Mouse (Mus musculus) liver, embryonic 16.5 days (tissue): Measurements from ENCODE around the gene Cdkn1b. TPM values are rescaled to one million over a fixed set of nuclear protein-coding genes. Genes with fewer than 3 reads are reported as not detected.

Experiments
- ATAC-seq: fragments of 200-750 bp; cut with Nextera tagmentation; 2 replicates; pipeline ENCODE4 v1.8.0; 2017; ENCODE audit warnings: low read depth, mild to moderate bottlenecking, moderate number of reproducible peaks, moderate library complexity
- H3K27ac ChIP-seq: fragments of 300-500 bp; sonication (generic); 2 replicates; pipeline ENCODE4 v1.5.1; 2014; ENCODE audit warnings: mild to moderate bottlenecking, low read length
- H3K27me3 ChIP-seq: fragments of 300-500 bp; sonication (generic); 2 replicates; pipeline ENCODE4 v1.6.1; 2014; ENCODE audit warnings: low read depth, low read length, mixed read lengths; ENCODE audit not compliant: control insufficient read depth, insufficient read depth
- H3K36me3 ChIP-seq: fragments of 300-500 bp; sonication (generic); 2 replicates; pipeline ENCODE4 v1.6.1; 2014; ENCODE audit warnings: mild to moderate bottlenecking; ENCODE audit not compliant: control insufficient read depth, insufficient read depth
- H3K4me1 ChIP-seq: fragments of 300-500 bp; sonication (generic); 2 replicates; pipeline ENCODE4 v1.6.1; 2014; ENCODE audit warnings: low read depth, low read length, mixed read lengths; ENCODE audit not compliant: control insufficient read depth
- H3K4me2 ChIP-seq: fragments of 300-500 bp; sonication (generic); 2 replicates; pipeline ENCODE4 v1.6.1; 2014; ENCODE audit warnings: low read depth, low read length, mixed read lengths
- H3K4me3 ChIP-seq: fragments of 300-500 bp; sonication (generic); 2 replicates; pipeline ENCODE4 v1.5.1; 2014; ENCODE audit warnings: low read depth, mild to moderate bottlenecking, low read length
- H3K9ac ChIP-seq: fragments of 300-500 bp; sonication (generic); 2 replicates; pipeline ENCODE4 v1.6.1; 2014; ENCODE audit warnings: low read depth, low read length
- H3K9me3 ChIP-seq: fragments of 300-500 bp; sonication (generic); replicated peaks from 2 replicates; pipeline ENCODE4 v1.6.1; 2016; ENCODE audit warnings: low read length; ENCODE audit not compliant: control insufficient read depth
- WGBS: fragments of 180-500 bp; shearing (Covaris S2); extraction: QIAGEN DNeasy Blood & Tissue Kit; methylation state at CpG from one replicate; pipeline ENCODE4 v1.1.7; 2014; ENCODE audit not compliant: insufficient replicate concordance; 5-methylcytosine and 5-hydroxymethylcytosine counted together
- polyA plus RNA-seq: library from polyadenylated mRNA; unstranded; fragments of >200 nt; fragmentation: Nextera tagmentation; extraction: Ambion mirVana; gene quantifications from 2 replicates; pipeline ENCODE4 v1.2.1, GENCODE M21; 2015

Cdkn1b gene
- polyA plus RNA-seq: 11.7 and 17.4 TPM in 2 replicates

GRCm38 (mm10) chr6:134920190-134921013, at the start of gene Cdkn1b:
Gene Cdkn1b (plus strand): TSS chr6:134920401.
- peaks cover 44% of the 10 kb centered on the region for H3K4me1 ChIP-seq

GRCm38 (mm10) chr6:134870887-134871286, 49.3 kb upstream of the Cdkn1b start:
- 27% methylated on average over 4 of the region's 4 CpGs for WGBS
- no peaks in the 10 kb centered on the region for H3K27me3 ChIP-seq
- H3K4me1 ChIP-seq: peaks cover 19% of the 10 kb centered on the region
- H3K9me3 ChIP-seq: no peaks in the 10 kb centered on the region
- no peak overlapping the region for H3K9ac ChIP-seq
- peak; percentile 76 for ATAC-seq
- H3K4me2 ChIP-seq: no peak overlapping the region
- no peaks in the 10 kb centered on the region for H3K36me3 ChIP-seq
- H3K4me3 ChIP-seq: no peak overlapping the region
- H3K27ac ChIP-seq: peak overlapping the region; percentile 65

More at GRCm38 (mm10) chr6:134920190-134921013, at the start of gene Cdkn1b:
- Histone ChIP-seq H3K9ac (peak within 1 kb of the TSS; percentile 95), H3K9me3 (no peaks in the 10 kb centered on the region), H3K27ac (peak within 1 kb of the TSS; percentile 99), H3K4me3 (peak within 1 kb of the TSS; percentile 90), H3K27me3 (no peaks in the 10 kb centered on the region), H3K4me2 (peak within 1 kb of the TSS; percentile 100), H3K36me3 (peaks cover 16% of the 10 kb centered on the region)
- under 1% methylated on average over 77 of the region's 77 CpGs for WGBS
- peak; percentile 91 for ATAC-seq

GRCm38 (mm10) chr6:134872236-134872635, 48.0 kb upstream of the Cdkn1b start:
- ATAC-seq: no peak
- Histone ChIP-seq H3K4me1 (peaks cover 19% of the 10 kb centered on the region), H3K4me3 (no peak overlapping the region), H3K9ac (no peak overlapping the region), H3K27ac (no peak overlapping the region), H3K4me2 (no peak overlapping the region), H3K27me3 (no peaks in the 10 kb centered on the region), H3K36me3 (no peaks in the 10 kb centered on the region), H3K9me3 (no peaks in the 10 kb centered on the region)
- WGBS: 79% methylated on average over 2 of the region's 2 CpGs

GRCm38 (mm10) chr6:134873018-134873417, 47.2 kb upstream of the Cdkn1b start:
- Histone ChIP-seq H3K27ac (no peak overlapping the region), H3K9me3 (no peaks in the 10 kb centered on the region), H3K4me1 (peaks cover 19% of the 10 kb centered on the region), H3K4me3 (no peak overlapping the region), H3K36me3 (no peaks in the 10 kb centered on the region), H3K4me2 (no peak overlapping the region), H3K27me3 (no peaks in the 10 kb centered on the region), H3K9ac (no peak overlapping the region)
- WGBS: 59% methylated on average over 2 of the region's 2 CpGs
- no peak for ATAC-seq

- 41% methylated on average over 6 of the region's 6 CpGs for WGBS
- ATAC-seq: no peak
Observed at GRCm38 (mm10) chr6:134876795-134877194, 43.4 kb upstream of the Cdkn1b start.

GRCm38 (mm10) chr6:134877276-134877675, 42.9 kb upstream of the Cdkn1b start:
- Histone ChIP-seq H3K4me2 (no peak overlapping the region), H3K4me3 (no peak overlapping the region)

More at GRCm38 (mm10) chr6:134876795-134877194, 43.4 kb upstream of the Cdkn1b start:
- H3K27me3 ChIP-seq: no peaks in the 10 kb centered on the region
- no peak overlapping the region for H3K4me3 ChIP-seq
- no peaks in the 10 kb centered on the region for H3K36me3 ChIP-seq
- peaks cover 3% of the 10 kb centered on the region for H3K4me1 ChIP-seq
- no peaks in the 10 kb centered on the region for H3K9me3 ChIP-seq
- H3K4me2 ChIP-seq: no peak overlapping the region
- no peak overlapping the region for H3K9ac ChIP-seq
- no peak overlapping the region for H3K27ac ChIP-seq

GRCm38 (mm10) chr6:134877892-134878291, 42.3 kb upstream of the Cdkn1b start:
- no peak for ATAC-seq
- Histone ChIP-seq H3K9me3 (no peaks in the 10 kb centered on the region), H3K4me3 (no peak overlapping the region), H3K36me3 (no peaks in the 10 kb centered on the region), H3K9ac (no peak overlapping the region), H3K27ac (no peak overlapping the region), H3K27me3 (no peaks in the 10 kb centered on the region), H3K4me1 (peaks cover 3% of the 10 kb centered on the region), H3K4me2 (no peak overlapping the region)
- 49% methylated on average over 1 of the region's 1 CpGs for WGBS

More at GRCm38 (mm10) chr6:134877276-134877675, 42.9 kb upstream of the Cdkn1b start:
- H3K9ac ChIP-seq: no peak overlapping the region
- ATAC-seq: no peak
- no peak overlapping the region for H3K27ac ChIP-seq
- H3K4me1 ChIP-seq: peaks cover 3% of the 10 kb centered on the region
- WGBS: 69% methylated on average over 4 of the region's 4 CpGs
- no peaks in the 10 kb centered on the region for H3K27me3 ChIP-seq
- no peaks in the 10 kb centered on the region for H3K36me3 ChIP-seq
- H3K9me3 ChIP-seq: no peaks in the 10 kb centered on the region

GRCm38 (mm10) chr6:134879556-134879955, 40.6 kb upstream of the Cdkn1b start:
- Histone ChIP-seq H3K9ac (no peak overlapping the region), H3K4me1 (peaks cover 3% of the 10 kb centered on the region), H3K9me3 (no peaks in the 10 kb centered on the region), H3K4me3 (no peak overlapping the region), H3K36me3 (no peaks in the 10 kb centered on the region), H3K4me2 (no peak overlapping the region), H3K27me3 (no peaks in the 10 kb centered on the region), H3K27ac (no peak overlapping the region)
- ATAC-seq: 0 out of 2 replicates have a peak, but pooled peaks have one; percentile 21
- 31% methylated on average over 5 of the region's 5 CpGs for WGBS

GRCm38 (mm10) chr6:134880046-134880445, 40.2 kb upstream of the Cdkn1b start:
- Histone ChIP-seq H3K36me3 (no peaks in the 10 kb centered on the region), H3K4me2 (no peak overlapping the region), H3K4me3 (no peak overlapping the region), H3K9me3 (no peaks in the 10 kb centered on the region), H3K27ac (no peak overlapping the region), H3K4me1 (peaks cover 3% of the 10 kb centered on the region), H3K27me3 (no peaks in the 10 kb centered on the region), H3K9ac (no peak overlapping the region)
- 65% methylated on average over 2 of the region's 2 CpGs for WGBS
- ATAC-seq: no peak
